Mouse (Mus musculus): Measurements from ENCODE around the gene Tmem184b. TPM values are rescaled to one million over a fixed set of nuclear protein-coding genes. Genes with fewer than 3 reads are reported as not detected.

Tmem184b gene
- total RNA-seq (2021): 10 to 100 TPM; 49.6 to 53.4 TPM

GRCm38 (mm10) chr15:79402836-79403762, at the start of gene Tmem184b:
Gene Tmem184b, minus strand, starts transcription at chr15:79403569.
- intact Hi-C loops (cut with DNase I): no loop called here
- peak; percentile 88 for DNase-seq

GRCm38 (mm10) chr15:79448041-79448440, 44.7 kb upstream of the Tmem184b start:
- no peak for DNase-seq
- intact Hi-C loops (cut with DNase I): no loop called here

- intact Hi-C loops (cut with DNase I): no loop called here
- no peak for DNase-seq
Observed at GRCm38 (mm10) chr15:79445786-79446654, 42.7 kb upstream of the Tmem184b start.

GRCm38 (mm10) chr15:79443856-79444410, 40.6 kb upstream of the Tmem184b start:
- intact Hi-C loops (cut with DNase I): no loop called here
- DNase-seq: no peak

GRCm38 (mm10) chr15:79442961-79443518, 39.7 kb upstream of the Tmem184b start:
- intact Hi-C loops (cut with DNase I): no loop called here
- no peak for DNase-seq

- intact Hi-C loops (cut with DNase I): no loop called here
- DNase-seq: no peak
Observed at GRCm38 (mm10) chr15:79442257-79442611, 38.9 kb upstream of the Tmem184b start.

GRCm38 (mm10) chr15:79441331-79442256, 38.2 kb upstream of the Tmem184b start:
- intact Hi-C loops (cut with DNase I): no loop called here
- peak; percentile 85 for DNase-seq

GRCm38 (mm10) chr15:79440651-79441330, 37.4 kb upstream of the Tmem184b start:
- intact Hi-C loops (cut with DNase I): no loop called here
- no peak for DNase-seq

- intact Hi-C loops (cut with DNase I): no loop called here
Observed at GRCm38 (mm10) chr15:79440223-79440622, 36.9 kb upstream of the Tmem184b start.

GRCm38 (mm10) chr15:79439386-79439785, 36.0 kb upstream of the Tmem184b start:
- DNase-seq: no peak
- intact Hi-C loops (cut with DNase I): no loop called here

More at GRCm38 (mm10) chr15:79440223-79440622, 36.9 kb upstream of the Tmem184b start:
- peak; percentile 87 for DNase-seq

- no peak for DNase-seq
- intact Hi-C loops (cut with DNase I): no loop called here
Observed at GRCm38 (mm10) chr15:79438816-79439215, 35.4 kb upstream of the Tmem184b start.

GRCm38 (mm10) chr15:79438209-79438810, 34.9 kb upstream of the Tmem184b start:
- DNase-seq: no peak
- intact Hi-C loops (cut with DNase I): no loop called here

GRCm38 (mm10) chr15:79437541-79438208, 34.3 kb upstream of the Tmem184b start:
- no peak for DNase-seq
- intact Hi-C loops (cut with DNase I): no loop called here

GRCm38 (mm10) chr15:79436481-79436921, 33.1 kb upstream of the Tmem184b start:
- DNase-seq: no peak
- intact Hi-C loops (cut with DNase I): no loop called here

- intact Hi-C loops (cut with DNase I): no loop called here
Observed at GRCm38 (mm10) chr15:79435191-79435671, 31.9 kb upstream of the Tmem184b start.

GRCm38 (mm10) chr15:79432892-79433291, 29.5 kb upstream of the Tmem184b start:
- DNase-seq: no peak
- intact Hi-C loops (cut with DNase I): no loop called here

More at GRCm38 (mm10) chr15:79435191-79435671, 31.9 kb upstream of the Tmem184b start:
- DNase-seq: peak; percentile 59

- intact Hi-C loops (cut with DNase I): no loop called here
- DNase-seq: no peak
Observed at GRCm38 (mm10) chr15:79432328-79432727, 29.0 kb upstream of the Tmem184b start.

- DNase-seq: no peak
- intact Hi-C loops (cut with DNase I): no loop called here
Observed at GRCm38 (mm10) chr15:79431925-79432324, 28.6 kb upstream of the Tmem184b start.

Data from left cerebral cortex, postnatal 4 days (tissue).